Mouse (Mus musculus) forelimb bud, embryonic 11.5 days (tissue): ENCODE measurements around the gene Cdk18.

Experiments
- DNase-seq: peaks from one replicate; pipeline ENCODE4 v3.0.0-alpha.2; 2012; ENCODE audit warnings: low read depth, low spot score

Gene Cdk18

GRCm38 (mm10) chr1:132065475-132066172 is 73.9 kb downstream of the Cdk18 start:
- DNase-seq: no peak

- no peak for DNase-seq
Observed at GRCm38 (mm10) chr1:132065001-132065400, 74.5 kb downstream of the Cdk18 start.

DNA sequence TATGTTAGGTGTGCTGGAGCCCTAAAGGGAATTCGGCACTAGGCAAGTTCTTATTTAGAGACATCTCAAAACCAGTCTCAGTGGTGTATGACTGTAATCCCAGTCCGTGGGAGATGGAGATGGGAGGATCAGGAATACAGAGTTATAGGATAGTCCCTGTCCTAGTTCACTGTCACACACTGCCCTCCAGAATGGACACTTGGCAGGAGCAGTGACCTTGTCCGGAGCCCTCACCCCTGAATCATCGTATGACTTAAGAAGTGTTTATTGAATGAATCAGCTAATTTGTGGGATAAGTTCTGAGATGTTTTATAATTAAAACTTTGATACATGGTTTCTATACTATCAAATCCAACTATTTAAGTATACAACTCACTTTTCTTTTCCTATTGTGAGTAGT is 76.4 kb downstream of the Cdk18 start:
- no peak for DNase-seq
